Mouse (Mus musculus): ENCODE results near the gene Atp6v0a1.

DNA sequence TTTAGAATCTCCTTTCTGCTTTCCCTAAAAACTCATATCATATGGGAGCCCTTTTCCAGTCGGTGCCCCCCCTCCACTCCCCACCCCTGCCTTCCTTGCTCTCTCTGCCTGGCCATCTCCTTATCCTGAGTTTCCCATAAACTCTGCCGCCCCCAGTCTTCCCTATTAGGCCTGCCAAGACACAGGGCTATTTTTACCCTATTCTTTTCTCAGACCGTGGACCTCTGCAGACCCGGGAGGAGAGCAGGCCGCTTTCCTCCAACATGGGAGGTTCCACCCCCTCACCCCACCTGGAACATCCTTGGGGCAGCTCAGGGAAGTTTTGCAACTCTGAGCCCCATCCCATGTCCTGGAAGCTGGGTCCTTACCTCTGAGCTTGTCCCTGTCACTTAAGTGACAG is 41.9 kb upstream of the Atp6v0a1 start:
- TF ChIP-seq CTCF (IDR thresholded peaks at IDR 0.05; ENCODE audit: low read depth, low read length) (no peak), POLR2A (IDR thresholded peaks at IDR 0.05; ENCODE audit: extremely low read depth, insufficient read depth, low read length) (no peak)

All from liver, adult 2 months (tissue).